ENCODE assay signal across 1 mouse cellular context in genomic region chr7:142128843-142129242, GRCm38 (mm10).
TF ChIP-seq lines count a peak whose summit lies in the region.

No protein-coding gene starts in this region.

TF ChIP-seq in CH12.LX, 34 proteins besides CTCF, POLR2A, EP300 and RAD21 (continued from another document):
- TF ChIP-seq MAZ (IDR thresholded peaks at IDR 0.05; ENCODE audit: low read depth, low read length), result no peak
- TF ChIP-seq TCF12 (IDR thresholded peaks at IDR 0.05; ENCODE audit: low read depth, low read length), result no peak
